Mouse (Mus musculus) intestine, embryonic 15.5 days (tissue): ENCODE measurements at regions not wholly inside any gene's neighbourhood (a gene's known extent, or its start where the extent isn't known, plus 50 kb on each side); places are given as distances from the start of the nearest gene placed in this dataset.
A peak's percentile ranks its signal among the peaks of the same experiment; 100 is the strongest.

Experiments
- ATAC-seq: fragments of 200-750 bp; cut with Nextera tagmentation; 2 replicates; pipeline ENCODE4 v1.8.0; 2017; ENCODE audit warnings: moderate TSS enrichment, moderate library complexity
- H3K27ac ChIP-seq: fragments of 300-500 bp; sonication (generic); 2 replicates; pipeline ENCODE4 v1.5.1; 2015; ENCODE audit warnings: mild to moderate bottlenecking, inconsistent platforms
- H3K27me3 ChIP-seq: fragments of 300-500 bp; sonication (generic); replicated peaks from 2 replicates; pipeline ENCODE4 v1.6.1; 2015; ENCODE audit warnings: inconsistent platforms
- H3K36me3 ChIP-seq: fragments of 300-500 bp; sonication (generic); 2 replicates; pipeline ENCODE4 v1.6.1; 2015; ENCODE audit warnings: inconsistent platforms
- H3K4me1 ChIP-seq: fragments of 300-500 bp; sonication (generic); replicated peaks from 2 replicates; pipeline ENCODE4 v1.6.1; 2015; ENCODE audit warnings: inconsistent platforms
- H3K4me2 ChIP-seq: fragments of 300-500 bp; sonication (generic); replicated peaks from 2 replicates; pipeline ENCODE4 v1.6.1; 2015; ENCODE audit warnings: mild to moderate bottlenecking, inconsistent platforms
- H3K4me3 ChIP-seq: fragments of 300-500 bp; sonication (generic); replicated peaks from 2 replicates; pipeline ENCODE4 v1.5.1; 2015; ENCODE audit warnings: inconsistent platforms
- H3K9ac ChIP-seq: fragments of 300-500 bp; sonication (generic); 2 replicates; pipeline ENCODE4 v1.6.1; 2015; ENCODE audit warnings: inconsistent platforms
- H3K9me3 ChIP-seq: fragments of 300-500 bp; sonication (generic); 2 replicates; pipeline ENCODE4 v1.6.1; 2016; ENCODE audit warnings: inconsistent platforms
- WGBS: fragments of 180-500 bp; shearing (Covaris S2); methylation state at CpG from one replicate; pipeline ENCODE4 v1.1.7; 2015; 5-methylcytosine and 5-hydroxymethylcytosine counted together

DNA sequence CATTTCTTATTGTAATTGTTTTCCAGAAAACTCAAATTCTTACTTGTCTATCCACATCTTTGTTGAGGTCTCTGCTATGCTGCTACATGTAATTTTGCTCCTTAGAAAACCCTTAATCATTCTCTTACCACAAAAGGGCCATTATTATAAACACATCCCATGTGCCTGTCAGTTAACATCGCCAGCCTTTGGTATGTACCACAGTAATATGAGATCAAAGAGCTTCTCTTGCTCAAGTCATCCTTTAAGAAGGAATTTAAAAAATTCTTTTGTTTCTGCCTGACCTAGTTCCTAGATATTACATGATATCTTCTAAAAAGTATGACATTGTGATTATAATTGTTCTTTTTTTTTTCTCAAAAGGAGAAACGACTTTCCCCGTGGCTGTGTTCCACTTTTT is 100.7 kb downstream of the Gm9733 start:
- Histone ChIP-seq H3K4me2 (no peak overlapping the region), H3K27me3 (no peaks in the 10 kb centered on the region), H3K9ac (no peak overlapping the region), H3K27ac (no peak overlapping the region), H3K4me1 (no peaks in the 10 kb centered on the region), H3K36me3 (no peaks in the 10 kb centered on the region), H3K4me3 (no peak overlapping the region), H3K9me3 (no peaks in the 10 kb centered on the region)
- WGBS = 53% methylated on average over 3 of the region's 3 CpGs
- ATAC-seq = no peak

DNA sequence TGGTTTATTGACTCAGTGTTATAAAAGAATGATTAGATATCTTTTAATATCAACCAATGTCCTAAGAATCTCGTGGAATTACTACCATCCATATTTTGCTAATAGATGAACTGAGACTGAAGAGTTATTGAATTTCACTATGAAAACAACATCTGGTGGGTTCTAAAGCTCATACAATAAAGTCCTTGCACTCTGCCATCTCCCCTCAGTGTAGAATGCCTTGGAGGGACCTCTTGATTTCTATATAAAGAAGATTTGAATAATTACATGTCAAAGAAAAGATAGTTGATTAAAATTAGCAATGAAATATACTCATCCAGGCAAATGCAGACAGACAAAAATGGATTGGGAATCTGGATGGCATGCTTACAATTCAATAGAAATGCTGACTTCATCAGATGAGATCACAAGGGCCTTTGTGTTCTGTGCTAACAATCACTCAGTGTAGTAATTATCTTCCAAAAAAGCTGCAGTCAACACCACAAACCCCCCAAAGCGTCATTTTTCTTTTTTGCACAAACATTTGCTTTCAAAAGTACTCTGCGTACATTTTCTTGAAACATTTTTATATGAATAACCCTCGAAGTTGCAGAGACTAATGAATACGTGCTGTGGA is 94.2 kb downstream of the Gm9733 start:
- no peaks in the 10 kb centered on the region for H3K36me3 ChIP-seq
- no peaks in the 10 kb centered on the region for H3K4me1 ChIP-seq
- WGBS = 72% methylated on average over 5 of the region's 5 CpGs
- no peak overlapping the region for H3K4me3 ChIP-seq
- no peak for ATAC-seq
- no peaks in the 10 kb centered on the region for H3K9me3 ChIP-seq
- H3K4me2 ChIP-seq = no peak overlapping the region
- H3K27me3 ChIP-seq = no peaks in the 10 kb centered on the region
- H3K27ac ChIP-seq = no peak overlapping the region
- H3K9ac ChIP-seq = no peak overlapping the region

DNA sequence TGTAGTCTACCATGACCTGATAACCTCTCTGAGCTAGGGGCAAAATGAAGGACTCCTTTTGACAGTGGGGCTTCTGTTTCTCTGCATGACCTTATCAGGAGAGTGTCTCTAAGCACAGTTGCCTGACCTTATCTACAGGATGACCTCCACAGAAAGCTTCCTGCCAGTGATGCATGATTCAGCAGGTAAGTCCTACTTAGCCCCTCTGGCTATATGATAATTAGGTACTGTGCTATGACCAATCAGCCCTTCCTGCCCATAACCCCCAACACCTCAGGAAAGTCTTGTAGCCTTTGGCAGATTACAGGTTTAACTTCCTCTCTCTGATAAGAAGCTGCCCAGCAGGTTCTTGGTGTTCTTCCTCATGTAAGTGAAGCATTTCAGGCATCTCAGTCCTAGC is 89.7 kb downstream of the Gm9733 start:
- Histone ChIP-seq H3K4me3 (no peak overlapping the region), H3K27me3 (no peaks in the 10 kb centered on the region), H3K4me1 (no peaks in the 10 kb centered on the region), H3K27ac (no peak overlapping the region), H3K9me3 (no peaks in the 10 kb centered on the region), H3K9ac (no peak overlapping the region), H3K4me2 (no peak overlapping the region), H3K36me3 (no peaks in the 10 kb centered on the region)
- no peak for ATAC-seq

DNA sequence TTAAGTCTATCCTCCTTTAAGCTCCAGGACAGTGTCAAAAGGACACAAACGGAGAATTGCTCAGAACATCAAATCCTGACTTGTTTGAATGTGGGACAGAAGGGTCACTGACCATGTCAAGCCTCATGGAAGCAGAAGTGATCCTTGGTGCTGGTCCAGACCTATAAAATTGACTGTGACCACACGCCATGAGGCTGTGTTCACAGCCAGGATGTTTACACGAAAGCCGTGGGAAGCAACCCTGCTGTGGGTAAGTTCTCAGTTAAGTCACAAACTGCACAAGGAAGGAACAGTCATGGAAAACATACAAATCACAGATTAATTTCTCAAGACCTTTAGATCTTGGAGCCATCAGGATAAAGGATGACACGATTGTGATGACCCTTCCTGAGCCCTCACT is 88.5 kb downstream of the Gm9733 start:
- no peak overlapping the region for H3K9ac ChIP-seq
- H3K4me3 ChIP-seq = no peak overlapping the region
- no peak for ATAC-seq
- whole genome bisulfite sequencing = 45% methylated on average over 5 of the region's 5 CpGs
- no peaks in the 10 kb centered on the region for H3K36me3 ChIP-seq
- no peak overlapping the region for H3K27ac ChIP-seq
- no peaks in the 10 kb centered on the region for H3K4me1 ChIP-seq
- H3K27me3 ChIP-seq = no peaks in the 10 kb centered on the region
- no peak overlapping the region for H3K4me2 ChIP-seq
- H3K9me3 ChIP-seq = no peaks in the 10 kb centered on the region

DNA sequence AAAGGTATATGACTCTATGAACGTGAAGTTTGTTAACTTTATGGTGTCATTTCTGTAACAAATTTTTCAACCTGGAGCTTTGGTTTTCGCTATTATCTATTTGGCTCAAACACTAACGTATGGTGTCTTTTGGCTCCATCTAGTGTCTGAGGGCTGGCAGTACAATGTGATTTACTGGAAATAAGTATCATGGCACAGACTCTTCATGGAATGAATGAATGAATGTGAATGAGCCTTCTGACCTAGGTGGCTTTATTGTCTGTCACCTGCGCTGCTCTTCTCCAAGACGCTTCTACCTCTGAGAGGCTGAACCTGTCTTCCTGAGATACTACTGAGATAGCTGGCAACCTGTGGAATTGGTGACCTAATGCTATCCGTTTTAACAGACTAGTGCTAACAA is 87.1 kb downstream of the Gm9733 start:
- Histone ChIP-seq H3K27me3 (no peaks in the 10 kb centered on the region), H3K36me3 (no peaks in the 10 kb centered on the region), H3K4me2 (no peak overlapping the region), H3K4me1 (no peaks in the 10 kb centered on the region), H3K4me3 (no peak overlapping the region), H3K9ac (no peak overlapping the region), H3K27ac (no peak overlapping the region), H3K9me3 (no peaks in the 10 kb centered on the region)
- 18% methylated on average over 6 of the region's 6 CpGs for WGBS
- 0 out of 2 replicates have a peak, but pooled peaks have one; percentile 43 for ATAC-seq
